Mouse (Mus musculus): ENCODE measurements around the gene Lmo4. TPM values are rescaled to one million over a fixed set of nuclear protein-coding genes. Genes with fewer than 3 reads are reported as not detected.
A peak's percentile ranks its signal among the peaks of the same experiment; 100 is the strongest.

Lmo4 gene
- 53.2 and 55.3 TPM in 2 replicates for polyA plus RNA-seq (2015; fragmentation: Nextera tagmentation; extraction: Ambion mirVana)

GRCm38 (mm10) chr3:144204413-144205311 lies at the start of gene Lmo4:
Lmo4 (minus strand) TSS chr3:144205220.
- Histone ChIP-seq H3K9me3 (replicated peaks; ENCODE audit: low read length) (no peaks in the 10 kb centered on the region), H3K4me1 (replicated peaks; ENCODE audit: insufficient read depth, low read length) (peaks cover 3% of the 10 kb centered on the region; the same call in 1 of the 2 replicates), H3K4me2 (ENCODE audit: low read length) (peak within 1 kb of the TSS; percentile 93), H3K27me3 (ENCODE audit: insufficient read depth, low read length) (no peaks in the 10 kb centered on the region), H3K36me3 (ENCODE audit: insufficient read depth, low read length) (no peaks in the 10 kb centered on the region), H3K27ac (peak within 1 kb of the TSS; percentile 98), H3K4me3 (replicated peaks; ENCODE audit: low read depth, low read length) (peak within 1 kb of the TSS; percentile 80), H3K9ac (ENCODE audit: low read depth, low read length) (peak within 1 kb of the TSS; percentile 83)
- peak; percentile 75 for ATAC-seq (replicated peaks; ENCODE audit: low FRiP score, low read depth)
- DNase-seq (ENCODE audit: low spot score), result peak; percentile 82
- 1% methylated on average over 62 of the region's 76 CpGs for WGBS
- no peak for TF ChIP-seq CTCF (IDR thresholded peaks at IDR 0.05; ENCODE audit: low read depth)

GRCm38 (mm10) chr3:144254281-144254680 lies 49.3 kb upstream of the Lmo4 start:
- ATAC-seq (replicated peaks; ENCODE audit: low FRiP score, low read depth), result no peak
- no peaks in the 10 kb centered on the region for H3K9me3 ChIP-seq (replicated peaks; ENCODE audit: low read length)
- no peak for DNase-seq (ENCODE audit: low spot score)
- 83% methylated on average over 5 of the region's 5 CpGs for WGBS
- H3K4me3 ChIP-seq (replicated peaks; ENCODE audit: low read depth, low read length), result no peak overlapping the region
- no peak overlapping the region for H3K9ac ChIP-seq (ENCODE audit: low read depth, low read length)
- H3K36me3 ChIP-seq (ENCODE audit: insufficient read depth, low read length), result no peaks in the 10 kb centered on the region
- no peak overlapping the region for H3K4me2 ChIP-seq (ENCODE audit: low read length)
- no peaks in the 10 kb centered on the region for H3K4me1 ChIP-seq (replicated peaks; ENCODE audit: insufficient read depth, low read length)
- no peak overlapping the region for H3K27ac ChIP-seq
- no peaks in the 10 kb centered on the region for H3K27me3 ChIP-seq (ENCODE audit: insufficient read depth, low read length)
- TF ChIP-seq CTCF (IDR thresholded peaks at IDR 0.05; ENCODE audit: low read depth), result no peak

- Histone ChIP-seq H3K36me3 (ENCODE audit: insufficient read depth, low read length) (no peaks in the 10 kb centered on the region), H3K27me3 (ENCODE audit: insufficient read depth, low read length) (no peaks in the 10 kb centered on the region), H3K4me3 (replicated peaks; ENCODE audit: low read depth, low read length) (no peak overlapping the region), H3K4me1 (replicated peaks; ENCODE audit: insufficient read depth, low read length) (no peaks in the 10 kb centered on the region), H3K9me3 (replicated peaks; ENCODE audit: low read length) (no peaks in the 10 kb centered on the region), H3K27ac (no peak overlapping the region), H3K9ac (ENCODE audit: low read depth, low read length) (no peak overlapping the region), H3K4me2 (ENCODE audit: low read length) (no peak overlapping the region)
- ATAC-seq (replicated peaks; ENCODE audit: low FRiP score, low read depth) (no peak), DNase-seq (ENCODE audit: low spot score) (no peak)
- no peak for TF ChIP-seq CTCF (IDR thresholded peaks at IDR 0.05; ENCODE audit: low read depth)
- 76% methylated on average over 6 of the region's 6 CpGs for WGBS
These were observed 48.0 kb upstream of the Lmo4 start for GRCm38 (mm10) chr3:144253018-144253417.

- no peak for ATAC-seq (replicated peaks; ENCODE audit: low FRiP score, low read depth)
- TF ChIP-seq CTCF (IDR thresholded peaks at IDR 0.05; ENCODE audit: low read depth), result no peak
- Histone ChIP-seq H3K36me3 (ENCODE audit: insufficient read depth, low read length) (no peaks in the 10 kb centered on the region), H3K4me1 (replicated peaks; ENCODE audit: insufficient read depth, low read length) (no peaks in the 10 kb centered on the region), H3K9me3 (replicated peaks; ENCODE audit: low read length) (no peaks in the 10 kb centered on the region), H3K4me3 (replicated peaks; ENCODE audit: low read depth, low read length) (no peak overlapping the region), H3K27ac (no peak overlapping the region), H3K9ac (ENCODE audit: low read depth, low read length) (no peak overlapping the region), H3K27me3 (ENCODE audit: insufficient read depth, low read length) (no peaks in the 10 kb centered on the region), H3K4me2 (ENCODE audit: low read length) (no peak overlapping the region)
- no peak for DNase-seq (ENCODE audit: low spot score)
- WGBS, result 84% methylated on average over 4 of the region's 4 CpGs
These were observed 47.1 kb upstream of the Lmo4 start for GRCm38 (mm10) chr3:144252109-144252508.

GRCm38 (mm10) chr3:144242025-144242673 lies 37.1 kb upstream of the Lmo4 start:
- 27% methylated on average over 15 of the region's 15 CpGs for WGBS
- Histone ChIP-seq H3K9me3 (replicated peaks; ENCODE audit: low read length) (no peaks in the 10 kb centered on the region), H3K4me2 (ENCODE audit: low read length) (no peak overlapping the region), H3K27ac (no peak overlapping the region), H3K4me1 (replicated peaks; ENCODE audit: insufficient read depth, low read length) (no peaks in the 10 kb centered on the region), H3K9ac (ENCODE audit: low read depth, low read length) (no peak overlapping the region), H3K36me3 (ENCODE audit: insufficient read depth, low read length) (no peaks in the 10 kb centered on the region), H3K4me3 (replicated peaks; ENCODE audit: low read depth, low read length) (no peak overlapping the region), H3K27me3 (ENCODE audit: insufficient read depth, low read length) (no peaks in the 10 kb centered on the region)
- DNase-seq (ENCODE audit: low spot score) (peak; percentile 88), ATAC-seq (replicated peaks; ENCODE audit: low FRiP score, low read depth) (no peak; the same call in 1 of the 2 replicates)
- TF ChIP-seq CTCF (IDR thresholded peaks at IDR 0.05; ENCODE audit: low read depth), result peak; percentile 88

GRCm38 (mm10) chr3:144241161-144241560 lies 36.1 kb upstream of the Lmo4 start:
- 90% methylated on average over 3 of the region's 3 CpGs for WGBS

More at GRCm38 (mm10) chr3:144241161-144241560, 36.1 kb upstream of the Lmo4 start:
- Histone ChIP-seq H3K9ac (ENCODE audit: low read depth, low read length) (no peak overlapping the region), H3K27me3 (ENCODE audit: insufficient read depth, low read length) (no peaks in the 10 kb centered on the region), H3K36me3 (ENCODE audit: insufficient read depth, low read length) (no peaks in the 10 kb centered on the region), H3K27ac (no peak overlapping the region), H3K4me1 (replicated peaks; ENCODE audit: insufficient read depth, low read length) (no peaks in the 10 kb centered on the region), H3K4me3 (replicated peaks; ENCODE audit: low read depth, low read length) (no peak overlapping the region), H3K9me3 (replicated peaks; ENCODE audit: low read length) (no peaks in the 10 kb centered on the region), H3K4me2 (ENCODE audit: low read length) (no peak overlapping the region)
- TF ChIP-seq CTCF (IDR thresholded peaks at IDR 0.05; ENCODE audit: low read depth), result no peak
- ATAC-seq (replicated peaks; ENCODE audit: low FRiP score, low read depth), result no peak
- DNase-seq (ENCODE audit: low spot score), result no peak

Data from kidney, postnatal 0 days (tissue).